Mouse (Mus musculus): ENCODE results near the gene Cabs1.

Gene Cabs1

GRCm38 (mm10) chr5:87979139-87979538 lies at the start of gene Cabs1:
Gene Cabs1 (plus strand): TSS chr5:87979439.
- DNase-seq (ENCODE audit: low read depth in 2 of 2, low spot score in 2 of 2) = no peak

GRCm38 (mm10) chr5:87931603-87932002 lies 47.6 kb upstream of the Cabs1 start:
- no peak for DNase-seq (ENCODE audit: low read depth in 2 of 2, low spot score in 2 of 2)

GRCm38 (mm10) chr5:87940752-87941151 lies 38.5 kb upstream of the Cabs1 start:
- DNase-seq (ENCODE audit: low read depth in 2 of 2, low spot score in 2 of 2) = no peak

GRCm38 (mm10) chr5:87942515-87942914 lies 36.7 kb upstream of the Cabs1 start:
- no peak for DNase-seq (ENCODE audit: low read depth in 2 of 2, low spot score in 2 of 2)

- DNase-seq (ENCODE audit: low read depth in 2 of 2, low spot score in 2 of 2) = no peak
These were observed 27.4 kb upstream of the Cabs1 start for GRCm38 (mm10) chr5:87951836-87952235.

- DNase-seq (ENCODE audit: low read depth in 2 of 2, low spot score in 2 of 2) = no peak
These were observed 10.0 kb upstream of the Cabs1 start, which contains the start of the genes 2310003L06Rik and Gm28434 for GRCm38 (mm10) chr5:87969201-87969600. Gene 2310003L06Rik (plus strand): TSS chr5:87969459. Gene Gm28434 (plus strand): TSS chr5:87969517.

- no peak for DNase-seq (ENCODE audit: low read depth in 2 of 2, low spot score in 2 of 2)
These were observed 3.4 kb downstream of the Cabs1 start for GRCm38 (mm10) chr5:87982468-87983214.

GRCm38 (mm10) chr5:88002249-88002648 lies 23.0 kb downstream of the Cabs1 start, which contains the start of gene Smr3a:
Gene Smr3a (plus strand): TSS chr5:88002549.
- DNase-seq (ENCODE audit: low read depth in 2 of 2, low spot score in 2 of 2) = no peak

- DNase-seq (ENCODE audit: low read depth in 2 of 2, low spot score in 2 of 2) = no peak
These were observed 26.0 kb downstream of the Cabs1 start for GRCm38 (mm10) chr5:88005241-88005640.
